Mouse (Mus musculus) limb, embryonic 11.5 days (tissue): ENCODE data around the gene Atp5h. TPM values are rescaled to one million over a fixed set of nuclear protein-coding genes. Genes with fewer than 3 reads are reported as not detected.

ENCODE experiments used
- ATAC-seq: fragments of 200-750 bp; cut with Nextera tagmentation; 2 replicates; pipeline ENCODE4 v1.8.0; 2017; ENCODE audit warnings: low read depth; ENCODE audit not compliant: insufficient number of reproducible peaks, low FRiP score, low TSS enrichment
- DNase-seq: peaks from one replicate; pipeline ENCODE4 v3.0.0-alpha.2; 2015; ENCODE audit warnings: low spot score
- H3K27ac ChIP-seq: fragments of 300-500 bp; sonication (generic); replicated peaks from 2 replicates; pipeline ENCODE4 v1.5.1; 2014; ENCODE audit warnings: low read depth, mild to moderate bottlenecking, low read length
- H3K27me3 ChIP-seq: fragments of 300-500 bp; sonication (generic); 2 replicates; pipeline ENCODE4 v1.6.1; 2014; ENCODE audit warnings: mild to moderate bottlenecking, low read length, mixed read lengths; ENCODE audit not compliant: control insufficient read depth, insufficient read depth
- H3K36me3 ChIP-seq: fragments of 300-500 bp; sonication (generic); 2 replicates; pipeline ENCODE4 v1.6.1; 2014; ENCODE audit warnings: mild to moderate bottlenecking, low read length, moderate library complexity, mixed read lengths; ENCODE audit not compliant: control insufficient read depth, insufficient read depth
- H3K4me1 ChIP-seq: fragments of 300-500 bp; sonication (generic); 2 replicates; pipeline ENCODE4 v1.6.1; 2014; ENCODE audit warnings: low read length, mixed read lengths; ENCODE audit not compliant: control insufficient read depth, insufficient read depth
- H3K4me2 ChIP-seq: fragments of 300-500 bp; sonication (generic); 2 replicates; pipeline ENCODE4 v1.6.1; 2014; ENCODE audit warnings: low read depth, mild to moderate bottlenecking, moderate library complexity; ENCODE audit not compliant: severe bottlenecking
- H3K4me3 ChIP-seq: fragments of 300-500 bp; sonication (generic); 2 replicates; pipeline ENCODE4 v1.5.1; 2014; ENCODE audit warnings: low read depth, low read length
- H3K9ac ChIP-seq: fragments of 300-500 bp; sonication (generic); 2 replicates; pipeline ENCODE4 v1.6.1; 2014; ENCODE audit warnings: mild to moderate bottlenecking, low read length
- H3K9me3 ChIP-seq: fragments of 300-500 bp; sonication (generic); 2 replicates; pipeline ENCODE4 v1.6.1; 2016; ENCODE audit warnings: low read length; ENCODE audit not compliant: control insufficient read depth
- WGBS: fragments of 180-500 bp; shearing (Covaris S2); extraction: QIAGEN DNeasy Blood & Tissue Kit; methylation state at CpG from one replicate; pipeline ENCODE4 v1.1.7; 2014; 5-methylcytosine and 5-hydroxymethylcytosine counted together
- polyA plus RNA-seq: library from polyadenylated mRNA; unstranded; fragments of >200 nt; fragmentation: Nextera tagmentation; extraction: Ambion mirVana; gene quantifications from 2 replicates; pipeline ENCODE4 v1.2.1, GENCODE M21; 2014

The Atp5h gene
- polyA plus RNA-seq, 1 experiment from 2014 or later: 943 TPM

DNA sequence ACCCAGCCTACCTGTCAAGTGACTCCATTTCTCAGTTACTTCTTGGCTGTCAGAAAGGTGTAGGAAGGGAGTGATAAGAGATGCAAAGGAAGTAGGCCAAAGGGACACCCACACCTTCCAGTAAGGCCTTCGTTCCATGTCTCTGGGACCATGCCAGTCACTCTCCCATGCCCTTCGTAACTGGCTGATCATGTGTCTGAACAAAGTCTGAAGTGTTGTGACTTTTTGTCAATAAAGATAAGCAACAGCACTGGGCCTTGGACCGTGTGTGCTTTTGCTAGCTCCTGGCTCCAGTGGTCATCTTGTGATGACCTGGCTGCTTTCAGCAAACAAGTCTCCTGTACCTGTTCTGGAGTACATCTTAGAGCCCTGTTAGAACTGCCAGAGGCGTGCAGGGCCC, 13.1 kb upstream of the Atp5h start:
- 74% methylated on average over 4 of the region's 4 CpGs for WGBS
- ATAC-seq: no peak
- Histone ChIP-seq H3K4me1 (peaks cover 8% of the 10 kb centered on the region), H3K9ac (no peak overlapping the region), H3K36me3 (peaks cover 19% of the 10 kb centered on the region), H3K4me2 (no peak overlapping the region), H3K27me3 (no peaks in the 10 kb centered on the region), H3K4me3 (no peak overlapping the region), H3K27ac (no peak overlapping the region), H3K9me3 (no peaks in the 10 kb centered on the region)
- DNase-seq: no peak

DNA sequence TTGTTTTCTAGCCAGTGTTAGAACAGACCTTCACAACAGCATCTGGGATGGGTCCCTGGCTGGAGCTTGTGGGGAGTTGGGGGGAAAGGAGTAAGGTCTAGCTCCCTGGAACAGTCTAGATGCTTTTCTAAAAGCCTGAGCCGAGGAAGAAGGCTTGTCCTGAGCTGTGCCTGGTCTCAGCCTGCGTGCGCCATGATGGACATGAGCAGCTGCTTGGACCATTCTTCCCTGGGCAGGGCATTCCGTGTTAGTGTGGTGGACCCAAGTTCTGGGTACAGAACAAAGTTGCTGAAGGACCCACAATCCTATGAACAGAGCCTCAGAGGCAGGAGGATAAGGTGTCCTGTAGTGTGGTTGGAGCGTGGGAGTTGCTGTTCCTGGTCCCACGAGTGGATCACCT, 10.8 kb upstream of the Atp5h start:
- ATAC-seq: no peak
- Histone ChIP-seq H3K27ac (no peak overlapping the region), H3K4me2 (no peak overlapping the region), H3K4me3 (no peak overlapping the region), H3K4me1 (no peaks in the 10 kb centered on the region), H3K36me3 (peaks cover 23% of the 10 kb centered on the region), H3K9ac (no peak overlapping the region), H3K9me3 (no peaks in the 10 kb centered on the region), H3K27me3 (no peaks in the 10 kb centered on the region)
- DNase-seq: no peak
- 93% methylated on average over 6 of the region's 6 CpGs for WGBS

- H3K27me3 ChIP-seq: no peaks in the 10 kb centered on the region
- WGBS: 91% methylated on average over 7 of the region's 7 CpGs
- no peak for ATAC-seq
- H3K27ac ChIP-seq: no peak overlapping the region
- H3K4me2 ChIP-seq: no peak overlapping the region
- DNase-seq: no peak
- peaks cover 23% of the 10 kb centered on the region for H3K36me3 ChIP-seq
- H3K4me3 ChIP-seq: no peak overlapping the region
- H3K9ac ChIP-seq: no peak overlapping the region
- H3K9me3 ChIP-seq: no peaks in the 10 kb centered on the region
- H3K4me1 ChIP-seq: no peaks in the 10 kb centered on the region
These were observed 9.5 kb upstream of the Atp5h start for GRCm38 (mm10) chr11:115429307-115429706.

DNA sequence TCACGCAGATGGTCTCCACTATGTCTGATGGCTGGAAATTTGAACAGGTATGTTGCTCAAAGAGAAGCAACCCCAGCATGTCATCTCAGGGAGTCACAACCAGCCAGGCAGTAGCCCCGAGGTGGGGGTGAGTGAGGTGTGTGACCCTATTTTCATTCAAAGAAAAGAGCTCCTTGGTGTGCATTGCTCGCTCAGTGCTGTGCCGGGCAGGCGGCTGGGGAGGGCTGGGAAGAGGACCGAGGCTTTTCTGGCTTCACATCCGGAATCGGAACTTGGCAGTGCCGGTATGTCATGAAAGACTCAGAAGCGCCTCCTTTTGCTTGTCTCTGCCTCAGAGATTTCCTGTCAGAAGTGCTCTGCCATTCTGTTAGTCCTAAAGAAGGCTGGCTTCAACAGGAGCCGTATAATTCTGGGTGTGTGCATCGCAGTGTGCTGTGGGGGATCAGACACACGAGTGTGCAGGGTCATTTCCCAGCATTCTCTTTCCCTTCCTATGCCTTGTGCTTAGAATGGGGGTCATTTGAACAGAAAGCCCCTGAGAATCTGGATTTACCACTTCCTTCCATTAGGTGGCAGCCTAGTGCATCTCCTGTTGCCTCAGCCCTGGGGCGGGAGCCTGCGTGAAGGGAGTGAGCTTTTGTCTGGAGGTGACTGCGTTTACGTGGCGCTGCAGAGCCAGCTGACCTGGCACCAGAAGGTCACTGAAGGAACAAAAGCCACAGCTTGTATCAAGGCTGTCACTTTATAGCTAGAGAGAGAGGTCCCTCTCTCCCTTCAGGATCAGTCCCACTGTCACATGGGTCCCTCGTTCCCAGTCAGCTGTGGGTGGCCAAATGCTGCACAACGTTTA, 7.9 kb upstream of the Atp5h start:
- DNase-seq (peak; percentile 85), ATAC-seq (no peak)
- 41% methylated on average over 20 of the region's 20 CpGs for WGBS
- no peaks in the 10 kb centered on the region for H3K9me3 ChIP-seq
- no peak overlapping the region for H3K4me3 ChIP-seq
- no peak overlapping the region for H3K9ac ChIP-seq
- no peaks in the 10 kb centered on the region for H3K4me1 ChIP-seq
- no peaks in the 10 kb centered on the region for H3K27me3 ChIP-seq
- H3K4me2 ChIP-seq: no peak overlapping the region
- H3K27ac ChIP-seq: no peak overlapping the region
- H3K36me3 ChIP-seq: peaks cover 23% of the 10 kb centered on the region

DNA sequence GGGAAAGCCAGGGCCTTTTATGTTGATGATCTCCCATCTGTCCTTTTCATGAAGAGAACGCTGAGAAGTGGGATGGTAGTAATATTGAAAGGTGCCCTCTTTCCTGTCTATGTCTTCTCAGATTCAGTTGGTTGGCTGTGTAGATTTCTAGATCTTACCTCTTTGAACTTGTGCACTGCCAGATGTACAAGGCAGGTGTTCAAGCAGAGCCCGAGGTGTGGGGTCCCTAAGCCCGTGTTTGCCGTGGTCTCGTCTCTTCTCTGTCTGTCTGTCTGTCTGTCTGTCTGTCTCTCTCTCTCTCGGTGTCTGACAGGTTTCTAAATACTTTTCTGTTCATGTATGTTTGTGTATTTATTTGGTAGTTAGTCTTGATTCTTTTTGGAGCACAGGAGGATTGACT, 5.9 kb upstream of the Atp5h start:
- Histone ChIP-seq H3K4me3 (no peak overlapping the region), H3K36me3 (peaks cover 17% of the 10 kb centered on the region), H3K27ac (no peak overlapping the region), H3K27me3 (no peaks in the 10 kb centered on the region), H3K4me2 (no peak overlapping the region), H3K4me1 (peaks cover 7% of the 10 kb centered on the region; the same call in 1 of the 2 replicates), H3K9ac (no peak overlapping the region), H3K9me3 (no peaks in the 10 kb centered on the region)
- ATAC-seq (no peak), DNase-seq (no peak)
- 86% methylated on average over 6 of the region's 6 CpGs for WGBS

DNA sequence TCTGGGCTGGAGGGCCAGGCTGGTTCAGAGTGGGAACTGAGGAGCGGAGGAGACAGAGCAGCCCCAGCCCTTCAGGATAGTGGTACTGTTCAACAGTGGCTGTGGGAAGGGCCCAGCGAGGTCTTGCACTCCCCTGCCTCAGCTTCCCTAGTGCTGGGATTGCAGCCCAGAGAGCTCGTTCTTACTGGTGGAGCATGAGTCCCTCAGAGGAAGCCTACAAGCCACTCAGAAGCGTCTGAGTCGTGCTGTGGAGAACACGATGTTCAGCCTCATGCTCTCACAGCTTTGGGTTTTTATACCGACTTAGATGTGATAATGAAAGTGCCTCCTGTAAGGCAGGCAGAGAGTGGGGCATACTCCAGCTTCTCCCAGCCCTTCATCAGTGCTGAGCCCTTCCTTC, 4.9 kb upstream of the Atp5h start:
- no peak overlapping the region for H3K4me2 ChIP-seq
- ATAC-seq: no peak
- no peak overlapping the region for H3K9ac ChIP-seq
- peaks cover 7% of the 10 kb centered on the region; the same call in 1 of the 2 replicates for H3K4me1 ChIP-seq
- no peaks in the 10 kb centered on the region for H3K9me3 ChIP-seq
- H3K4me3 ChIP-seq: no peak overlapping the region
- no peak for DNase-seq
- WGBS: 87% methylated on average over 7 of the region's 7 CpGs
- peaks cover 10% of the 10 kb centered on the region for H3K36me3 ChIP-seq
- no peaks in the 10 kb centered on the region for H3K27me3 ChIP-seq
- H3K27ac ChIP-seq: no peak overlapping the region

DNA sequence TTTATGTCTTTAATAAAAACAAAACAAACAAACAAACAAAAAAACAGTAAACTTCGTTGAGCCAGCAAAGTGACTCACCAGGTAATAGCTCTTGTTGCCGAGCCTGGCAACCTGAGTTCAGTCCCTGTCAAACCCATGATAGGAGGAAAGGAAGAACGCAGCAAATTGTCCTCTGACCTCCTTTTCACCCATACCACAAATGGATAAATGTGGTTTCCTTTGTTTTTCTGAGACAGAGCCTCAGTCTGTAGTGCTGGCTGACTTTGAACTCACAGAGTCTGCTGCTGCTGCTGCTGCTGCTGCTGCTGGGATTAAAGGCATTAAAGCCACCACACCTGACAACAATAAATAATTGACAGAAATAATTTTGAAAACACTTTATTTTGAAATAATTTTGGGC, 3.3 kb upstream of the Atp5h start:
- H3K27ac ChIP-seq: no peak overlapping the region
- no peak for ATAC-seq
- H3K9ac ChIP-seq: no peak overlapping the region
- WGBS: 81% methylated on average over 3 of the region's 3 CpGs
- peaks cover 11% of the 10 kb centered on the region for H3K4me1 ChIP-seq
- no peaks in the 10 kb centered on the region for H3K9me3 ChIP-seq
- H3K4me3 ChIP-seq: no peak overlapping the region
- H3K27me3 ChIP-seq: no peaks in the 10 kb centered on the region
- H3K4me2 ChIP-seq: no peak overlapping the region
- DNase-seq: no peak
- H3K36me3 ChIP-seq: peaks cover 3% of the 10 kb centered on the region; the same call in 1 of the 2 replicates

DNA sequence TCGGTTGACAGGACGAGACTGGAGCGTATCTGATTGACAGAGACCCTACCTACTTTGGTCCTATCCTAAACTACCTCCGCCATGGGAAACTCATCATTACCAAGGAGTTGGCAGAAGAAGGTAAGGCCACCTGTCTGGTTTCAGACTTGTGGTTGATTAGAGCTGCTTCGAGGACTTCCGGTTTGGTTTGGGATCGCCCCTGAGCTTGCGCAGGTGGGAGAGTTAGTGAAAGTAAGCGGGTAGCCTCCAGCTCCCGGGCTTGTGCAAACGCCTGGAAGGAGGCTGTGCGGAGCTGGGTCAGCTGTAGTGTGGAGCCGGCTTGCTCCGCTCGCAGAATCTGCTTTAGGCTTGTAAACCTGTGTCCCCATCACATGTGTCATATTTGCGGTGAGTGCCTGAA, 2.2 kb upstream of the Atp5h start:
- Histone ChIP-seq H3K4me2 (no peak overlapping the region), H3K27me3 (no peaks in the 10 kb centered on the region), H3K9ac (0 out of 2 replicates have a peak overlapping the region, but pooled peaks have one; percentile 14), H3K27ac (no peak overlapping the region), H3K36me3 (peaks cover 12% of the 10 kb centered on the region; the same call in 1 of the 2 replicates), H3K4me3 (no peak overlapping the region), H3K9me3 (no peaks in the 10 kb centered on the region), H3K4me1 (peaks cover 11% of the 10 kb centered on the region)
- no peak for DNase-seq
- whole genome bisulfite sequencing: 92% methylated on average over 16 of the region's 16 CpGs
- ATAC-seq: no peak
